Mouse (Mus musculus) heart, postnatal 36 days (tissue): Measurements from ENCODE around the gene Tnfrsf14. TPM values are rescaled to one million over a fixed set of nuclear protein-coding genes. Genes with fewer than 3 reads are reported as not detected.

Experiments used
- DNase-seq, 2 experiments: peaks; one replicate each; pipeline ENCODE4 v3.0.0; 2021 to 2022
- intact Hi-C: fragments of 180-260 bp; cut with DNase I; formaldehyde crosslinking; loops from one replicate; pipeline ENCODE4 v1.15.1; 2025
- total RNA-seq, 2 experiments: library from RNA; stranded (reverse); gene quantifications; 2 replicates each; pipeline ENCODE4 v1.2.3; 2021

The Tnfrsf14 gene
- total RNA-seq, 2 experiments from 2014 or later: 5.1 to 6.0 TPM

GRCm38 (mm10) chr4:154890887-154891286 lies 37.5 kb downstream of the Tnfrsf14 start:
- intact Hi-C loops: no loop called here
- DNase-seq: no peak

- intact Hi-C loops: no loop called here
- no peak for DNase-seq
Measured at GRCm38 (mm10) chr4:154887593-154888250, 40.6 kb downstream of the Tnfrsf14 start.

GRCm38 (mm10) chr4:154886876-154887592 lies 41.3 kb downstream of the Tnfrsf14 start:
- intact Hi-C loops: no loop called here
- no peak for DNase-seq

GRCm38 (mm10) chr4:154885416-154885815 lies 42.9 kb downstream of the Tnfrsf14 start:
- DNase-seq: no peak
- intact Hi-C loops: no loop called here

GRCm38 (mm10) chr4:154882014-154882659 lies 46.2 kb downstream of the Tnfrsf14 start:
- DNase-seq: no peak
- intact Hi-C loops: no loop called here

- peak; percentile 38 to 49 for DNase-seq
- intact Hi-C loops: no loop called here
Measured at GRCm38 (mm10) chr4:154880730-154881129, 47.6 kb downstream of the Tnfrsf14 start.

- intact Hi-C loops: loop anchor here (1.0 to 10.0 kb wide), 5 partner anchors 29 to 387 kb away; partner anchors contain the start of genes Hes5 and Pank4
- peak; percentile 90 to 96 for DNase-seq
Measured at GRCm38 (mm10) chr4:154877864-154878548, 50.4 kb downstream of the Tnfrsf14 start.

- no peak for DNase-seq
- intact Hi-C loops: loop anchor here (5.0 to 10.0 kb wide), 2 partner anchors 179 to 392 kb away; no protein-coding TSS in a partner anchor
Measured at GRCm38 (mm10) chr4:154873186-154873585, 55.2 kb downstream of the Tnfrsf14 start.

Other genes starting within 250 kb of the Tnfrsf14 start
- under 1 TPM in 1 of 2 experiments, not detected in 1; 0.14 TPM for gene Ttc34, start 91.1 kb downstream of the Tnfrsf14 start, total RNA-seq
- under 1 TPM; 0.22 to 0.33 TPM for gene Mmel1, start 59.0 kb downstream of the Tnfrsf14 start, total RNA-seq
- gene Fam213b, start 29.4 kb downstream of the Tnfrsf14 start, total RNA-seq: 10 to 100 TPM; 80.9 to 83.5 TPM
- not detected for gene Hes5, start 32.4 kb upstream of the Tnfrsf14 start, total RNA-seq
- gene Pank4, start 35.6 kb upstream of the Tnfrsf14 start, total RNA-seq: 10 to 100 TPM; 40.9 to 42.8 TPM
- gene Plch2, start 128.2 kb upstream of the Tnfrsf14 start, total RNA-seq: not detected
- gene Pex10, start 138.5 kb upstream of the Tnfrsf14 start, total RNA-seq: 10 to 100 TPM; 19.4 to 23.1 TPM
- gene Rer1, start 157.8 kb upstream of the Tnfrsf14 start, total RNA-seq: 10 to 100 TPM; 67.0 to 72.9 TPM
- gene Morn1, start 158.0 kb upstream of the Tnfrsf14 start, total RNA-seq: 1 to 10 TPM in 1 of 2 experiments, under 1 TPM in 1; 0.89 to 1.7 TPM